Comparison of ENCODE assay signal across 25 mouse cellular contexts in genomic region chr7:140196002-140196401, GRCm38 (mm10). TPM values are rescaled to one million over a fixed set of nuclear protein-coding genes. Genes with fewer than 3 reads are reported as not detected.
"Had no signal": no experiment of that assay in that cellular context is flagged by ENCODE, and none has a peak within 500 bp of the region (broad histone marks: within the 10 kb centered on the region; RNA-seq: fewer than 3 reads in every experiment).

No protein-coding gene starts in this region.

- H3K4me3 ChIP-seq: midbrain, embryonic 10.5 days; myocyte; neural tube, embryonic 13.5 days; neural tube, embryonic 15.5 days had no signal

- H3K4me1 ChIP-seq: midbrain, embryonic 10.5 days; neural tube, embryonic 13.5 days; neural tube, embryonic 15.5 days had no signal

- H3K27ac ChIP-seq: midbrain, embryonic 10.5 days; neural tube, embryonic 13.5 days; neural tube, embryonic 15.5 days had no signal

- H3K36me3 ChIP-seq: midbrain, embryonic 10.5 days; neural tube, embryonic 13.5 days; neural tube, embryonic 15.5 days had no signal

- H3K9me3 ChIP-seq: midbrain, embryonic 10.5 days; neural tube, embryonic 13.5 days; neural tube, embryonic 15.5 days had no signal

- DNase-seq: lung, adult 18-20 months; lung, embryonic 14.5 days; lung, postnatal 10 days; lung, postnatal 4 days; midbrain, embryonic 14.5 days; retina, postnatal 1 day; right cerebral cortex, adult 18-20 months; right cerebral cortex, postnatal 25 days; right cerebral cortex, postnatal 4 days; spleen, adult 18-20 months; thymus, adult 18-20 months; thymus, postnatal 14 days; thymus, postnatal 36 days had no signal

- H3K4me2 ChIP-seq: lung, embryonic 14.5 days; neural tube, embryonic 13.5 days; neural tube, embryonic 15.5 days had no signal

- H3K9ac ChIP-seq: lung, embryonic 14.5 days; neural tube, embryonic 13.5 days; neural tube, embryonic 15.5 days had no signal

- H3K27me3 ChIP-seq: neural tube, embryonic 13.5 days; neural tube, embryonic 15.5 days had no signal

- ATAC-seq: midbrain, embryonic 16.5 days had no signal

RNA-seq across cellular contexts. Expression of gene Olfr524, which starts 9.8 kb away (rescaled TPM):
- polyA plus RNA-seq: liver, embryonic 16.5 days; lung, embryonic 14.5 days; midbrain, embryonic 10.5 days; midbrain, embryonic 14.5 days; midbrain, embryonic 16.5 days; myocyte; neural tube, embryonic 11.5 days; neural tube, embryonic 13.5 days; neural tube, embryonic 15.5 days; small intestine, adult 2 months; stomach, embryonic 14.5 days; stomach, embryonic 16.5 days had no signal

RNA-seq across cellular contexts. Expression of gene Cd163l1, which starts 22.1 kb away (rescaled TPM):
- polyA plus RNA-seq: lung, embryonic 14.5 days; midbrain, embryonic 10.5 days; midbrain, embryonic 14.5 days; midbrain, embryonic 16.5 days; myocyte; neural tube, embryonic 11.5 days; neural tube, embryonic 13.5 days; neural tube, embryonic 15.5 days had no signal

RNA-seq across cellular contexts. Expression of gene Olfr523, which starts 23.0 kb away (rescaled TPM):
- polyA plus RNA-seq: liver, embryonic 16.5 days; lung, embryonic 14.5 days; lung, embryonic 16.5 days; midbrain, embryonic 10.5 days; midbrain, embryonic 14.5 days; midbrain, embryonic 16.5 days; myocyte; neural tube, embryonic 11.5 days; neural tube, embryonic 13.5 days; neural tube, embryonic 15.5 days; small intestine, adult 2 months; stomach, embryonic 14.5 days; stomach, embryonic 16.5 days had no signal

RNA-seq across cellular contexts. Expression of gene Olfr522, which starts 31.4 kb away (rescaled TPM):
- polyA plus RNA-seq: liver, embryonic 16.5 days; lung, embryonic 14.5 days; lung, embryonic 16.5 days; midbrain, embryonic 10.5 days; midbrain, embryonic 14.5 days; midbrain, embryonic 16.5 days; myocyte; neural tube, embryonic 11.5 days; neural tube, embryonic 13.5 days; neural tube, embryonic 15.5 days; small intestine, adult 2 months; stomach, embryonic 14.5 days; stomach, embryonic 16.5 days; thymus, postnatal 0 days had no signal

RNA-seq across cellular contexts. Expression of gene Sprn, which starts 41.3 kb away (rescaled TPM):
- polyA plus RNA-seq: liver, embryonic 16.5 days; myocyte had no signal
